Mouse (Mus musculus): Measurements from ENCODE around the gene Tm7sf3.

The Tm7sf3 gene

DNA sequence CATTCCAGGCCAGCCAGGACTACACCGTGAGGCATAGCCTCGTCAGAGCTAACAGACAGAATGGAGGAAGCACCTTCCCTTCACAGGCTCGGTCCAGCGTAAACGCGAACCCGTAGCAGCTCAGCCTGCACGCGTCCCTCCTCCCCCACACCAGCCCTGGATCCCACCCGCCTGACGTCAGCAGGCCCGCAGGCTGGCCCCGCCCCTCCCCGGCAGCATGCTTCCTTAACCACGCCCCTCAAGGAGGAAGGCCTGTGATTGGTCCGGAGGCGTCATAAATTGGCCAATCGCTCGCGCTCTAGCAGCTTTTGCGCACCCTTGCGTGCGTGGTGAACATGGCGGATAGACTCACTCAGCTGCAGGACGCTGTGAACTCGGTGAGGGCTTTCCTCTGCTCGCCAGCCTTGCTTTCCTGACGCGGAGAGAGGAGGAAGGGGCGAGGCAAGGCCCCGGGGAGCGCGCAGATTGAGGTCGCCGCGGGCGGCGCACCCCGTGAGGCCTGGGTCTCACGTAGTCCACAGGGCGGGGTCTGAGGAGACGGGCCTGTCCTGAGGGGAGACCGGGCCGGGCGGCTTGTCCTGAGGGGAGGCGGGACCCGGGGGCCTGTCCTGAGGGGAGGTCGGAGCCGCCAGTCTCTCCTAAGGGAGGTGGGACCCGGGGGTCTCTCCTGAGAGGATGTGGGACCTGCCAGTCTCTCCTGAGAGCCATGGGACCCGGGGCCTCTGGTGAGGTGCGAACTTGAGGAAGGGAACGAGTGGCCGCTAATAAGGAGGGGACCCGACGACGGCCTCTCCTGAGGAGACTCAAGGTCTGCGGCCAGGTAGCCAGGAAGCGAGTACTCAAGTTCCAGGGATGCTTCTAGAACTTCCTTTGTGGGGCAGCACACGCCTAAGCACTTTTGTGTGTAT, at the start of gene Tm7sf3, which contains the start of gene Med21:
TSS of gene Tm7sf3 (minus strand) at position 549 of the 908 bp plus-strand sequence.
TSS of gene Med21 (plus strand) at position 272 of the 908 bp plus-strand sequence.
- DNase-seq (ENCODE audit: low read depth), result peak; percentile 100

DNA sequence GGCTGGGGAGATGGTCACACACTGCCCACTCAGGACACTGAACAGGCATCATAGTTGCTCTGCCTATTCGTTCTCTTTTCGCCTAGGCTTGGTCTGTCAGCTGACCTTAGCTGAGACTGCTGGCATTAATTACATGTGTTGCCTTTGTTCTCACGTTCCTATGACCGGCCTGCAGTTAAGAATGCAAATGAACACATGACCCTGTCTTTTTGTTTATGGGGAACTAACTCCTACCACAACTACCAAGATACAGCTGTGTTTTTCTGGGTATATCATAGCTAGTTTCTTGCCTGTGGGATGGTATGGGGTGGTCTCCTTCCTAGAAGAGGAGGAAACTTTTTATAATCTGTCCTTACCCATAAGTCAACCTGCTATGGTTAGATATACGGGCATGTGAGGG, 46.2 kb upstream of the Tm7sf3 start:
- DNase-seq (ENCODE audit: low read depth), result no peak

DNA sequence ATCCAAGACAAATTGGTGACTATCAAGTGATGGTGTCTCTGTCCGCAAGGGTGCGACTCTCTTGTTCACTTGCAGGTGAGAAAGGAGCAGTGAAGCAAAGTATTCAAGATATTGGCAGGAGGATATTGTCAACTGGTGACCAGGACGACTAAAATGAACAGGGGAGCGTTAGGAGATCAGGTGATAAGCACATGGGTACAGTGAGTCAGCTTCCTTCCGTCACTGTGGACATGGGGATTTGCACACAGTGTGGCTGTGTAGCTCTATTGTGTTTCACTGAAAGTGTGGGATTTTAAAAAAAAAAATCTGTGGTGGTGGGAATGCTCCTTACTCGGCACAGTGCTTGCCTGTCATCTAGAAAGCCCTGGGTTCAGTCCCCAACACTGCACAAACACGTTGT, 45.4 kb upstream of the Tm7sf3 start:
- no peak for DNase-seq (ENCODE audit: low read depth)

DNA sequence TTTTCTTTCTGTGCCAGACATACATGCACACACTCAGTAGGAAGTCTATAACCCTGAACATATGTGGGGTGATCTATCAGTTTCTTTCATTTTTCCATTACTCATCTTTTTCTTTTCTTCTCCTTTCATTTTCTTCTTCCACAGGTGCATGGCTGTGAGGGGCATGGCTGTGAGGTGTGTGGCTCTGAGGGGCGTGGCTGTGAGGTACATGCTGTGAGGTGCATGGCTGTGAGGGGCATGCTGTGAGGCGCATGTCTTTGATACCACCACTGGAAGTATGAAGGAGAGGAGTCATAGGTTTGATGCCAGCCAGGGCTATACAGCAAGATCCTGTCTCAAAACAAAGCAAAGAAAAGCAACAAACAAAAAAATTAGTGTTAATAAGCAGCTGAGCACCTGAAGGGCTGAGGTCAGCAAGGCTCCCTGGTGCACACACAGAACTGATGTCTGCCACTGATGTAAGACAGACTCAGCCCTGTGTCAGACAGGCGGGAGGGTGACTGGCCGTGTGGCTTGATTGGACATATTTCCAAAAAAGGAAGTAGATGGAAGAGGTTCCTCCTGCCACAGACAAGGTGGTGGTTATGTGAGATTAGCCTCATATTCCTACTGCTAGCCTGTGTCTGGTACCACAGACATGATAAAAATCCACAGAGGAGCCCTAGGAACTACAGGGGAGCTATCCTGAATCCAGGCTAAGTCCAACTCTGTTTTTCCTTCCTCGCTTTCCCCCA, 44.0 kb upstream of the Tm7sf3 start:
- DNase-seq (ENCODE audit: low read depth), result no peak

DNA sequence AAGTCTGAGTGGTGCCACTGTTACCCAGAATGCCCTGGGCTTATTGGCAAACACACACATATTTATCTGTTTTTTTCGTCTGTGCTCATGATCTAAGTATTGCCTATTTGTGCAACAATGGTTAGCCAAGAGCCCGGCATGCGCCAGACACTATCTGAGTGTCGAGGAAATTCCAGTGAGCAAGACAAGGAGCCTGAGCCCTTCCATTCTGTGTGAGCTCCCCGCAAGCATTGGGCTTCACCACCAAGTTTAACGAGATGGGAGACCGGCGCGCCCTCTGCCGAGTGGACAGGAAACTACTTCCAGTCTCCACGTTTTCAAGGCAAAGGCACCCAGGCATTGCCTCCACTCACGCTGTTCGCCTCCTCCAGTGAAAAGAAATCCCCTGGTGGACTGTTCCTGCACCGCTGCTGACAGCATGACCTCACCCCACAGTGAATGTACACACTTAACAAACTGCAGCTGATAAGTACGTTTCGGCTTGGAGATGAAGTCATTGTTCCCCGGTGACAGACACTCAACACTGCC, 43.2 kb upstream of the Tm7sf3 start:
- peak; percentile 86 for DNase-seq (ENCODE audit: low read depth)

DNA sequence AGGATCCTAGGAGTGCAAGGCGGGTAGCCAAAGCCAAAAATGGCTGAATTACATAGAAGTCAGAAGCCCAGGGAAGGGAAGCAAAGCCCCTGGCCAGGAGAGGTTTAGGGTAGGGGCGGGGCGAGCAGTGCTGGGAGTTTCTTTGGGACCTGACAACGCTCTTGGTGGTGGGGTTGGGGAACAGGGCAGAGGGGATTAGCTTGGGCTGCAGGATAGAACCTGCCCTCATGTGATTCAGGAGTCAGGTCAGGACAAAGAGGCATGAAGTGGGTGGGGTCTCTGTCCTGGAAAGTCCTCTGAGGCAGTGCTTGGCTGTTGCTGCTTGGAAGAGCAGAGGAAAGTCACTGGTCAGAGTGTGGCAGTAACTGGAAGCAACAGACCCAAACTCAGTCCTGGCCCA, 41.3 kb upstream of the Tm7sf3 start:
- DNase-seq (ENCODE audit: low read depth), result no peak

DNA sequence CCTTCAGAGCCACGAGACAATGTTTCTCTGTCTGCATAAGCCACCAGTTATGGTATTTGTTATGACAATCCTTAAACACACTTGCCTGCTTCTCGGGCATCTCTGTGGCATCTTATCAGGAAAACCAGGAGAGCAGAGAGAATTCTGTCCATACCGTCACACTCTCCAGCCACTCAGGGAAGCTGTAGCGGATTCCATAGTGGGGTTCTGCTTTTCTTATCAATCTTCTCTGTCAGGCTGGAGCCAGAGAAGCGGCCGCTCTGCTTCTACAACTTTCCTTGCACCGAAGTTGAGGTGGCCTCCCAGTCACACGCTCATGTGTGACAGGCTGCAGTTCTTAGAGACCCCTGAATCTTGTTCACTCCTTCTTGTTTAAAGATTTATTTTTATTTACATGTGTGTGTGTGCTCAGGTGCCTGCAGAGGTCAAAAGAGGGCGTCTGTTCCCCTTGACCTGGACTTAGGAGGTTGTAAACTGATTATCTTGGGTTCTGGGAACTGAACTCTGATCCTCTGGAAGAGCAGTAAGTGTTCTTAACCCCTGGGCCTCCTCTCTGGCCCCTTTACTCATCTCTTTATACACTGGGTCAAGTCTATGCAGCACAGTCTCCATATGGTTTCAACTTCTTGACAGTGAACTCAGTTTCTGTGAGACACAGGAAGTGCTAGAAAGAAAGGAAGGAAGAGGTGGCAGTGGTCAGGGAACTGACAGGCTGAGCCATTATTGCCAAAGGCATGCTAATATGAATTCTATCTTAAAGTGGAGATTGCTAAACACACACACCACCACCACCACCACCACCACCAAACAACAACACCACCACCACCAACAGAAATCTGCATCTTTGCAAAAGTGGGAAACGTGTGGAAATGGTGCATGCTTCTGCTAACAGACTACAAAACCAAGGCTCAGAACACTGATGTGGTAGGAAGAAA, 35.8 kb upstream of the Tm7sf3 start:
- DNase-seq (ENCODE audit: low read depth), result no peak

DNA sequence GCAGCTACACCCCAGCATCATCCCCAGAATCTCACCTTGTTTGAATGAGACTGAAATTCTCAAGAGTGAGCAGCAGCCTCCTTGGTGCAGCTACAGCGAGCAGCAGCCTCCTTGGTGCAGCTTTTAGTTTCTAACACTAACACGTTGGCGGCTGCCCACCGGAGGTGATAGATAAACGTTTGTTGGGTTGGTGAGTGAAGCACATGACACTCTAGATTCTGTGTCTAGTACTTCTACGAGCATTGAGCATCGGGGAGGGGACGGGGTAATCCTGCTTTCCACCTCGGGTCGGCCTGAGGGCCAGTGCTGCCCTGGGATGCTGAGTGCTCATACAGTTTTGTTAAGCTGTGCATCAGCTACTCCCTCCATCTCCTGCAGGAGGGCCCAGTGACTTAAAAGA, 34.3 kb upstream of the Tm7sf3 start:
- no peak for DNase-seq (ENCODE audit: low read depth)

DNA sequence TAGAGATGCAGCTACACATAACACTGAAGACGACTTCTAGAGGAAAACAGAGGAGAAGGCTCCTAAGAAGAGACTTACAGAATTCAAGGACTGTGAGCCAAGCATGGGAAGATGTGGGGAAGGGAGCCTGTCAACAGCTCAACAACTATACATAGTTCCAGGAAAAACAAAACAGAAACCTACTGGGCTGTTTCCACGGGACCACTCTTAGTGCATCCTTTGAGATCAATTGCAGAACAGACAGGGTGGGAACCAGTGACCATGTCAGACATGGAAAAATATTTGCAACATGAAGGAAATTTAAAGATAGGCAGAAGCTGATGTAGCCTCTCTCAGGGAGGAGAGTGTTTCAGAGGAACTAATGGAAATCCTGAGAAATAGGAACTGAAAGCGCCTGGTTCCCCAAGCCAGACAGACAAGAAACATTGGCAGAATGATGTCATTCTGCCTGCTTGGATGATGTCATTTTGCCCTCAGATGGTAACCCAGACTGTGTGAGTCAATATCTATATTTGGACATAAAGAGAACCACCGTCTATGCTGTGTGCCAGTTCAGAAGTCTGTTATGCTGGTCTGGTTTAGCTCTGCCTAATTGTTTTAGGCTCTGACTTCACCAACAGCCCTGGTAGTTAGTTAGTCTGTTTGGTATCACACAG, 32.4 kb upstream of the Tm7sf3 start:
- DNase-seq (ENCODE audit: low read depth), result peak; percentile 80

DNA sequence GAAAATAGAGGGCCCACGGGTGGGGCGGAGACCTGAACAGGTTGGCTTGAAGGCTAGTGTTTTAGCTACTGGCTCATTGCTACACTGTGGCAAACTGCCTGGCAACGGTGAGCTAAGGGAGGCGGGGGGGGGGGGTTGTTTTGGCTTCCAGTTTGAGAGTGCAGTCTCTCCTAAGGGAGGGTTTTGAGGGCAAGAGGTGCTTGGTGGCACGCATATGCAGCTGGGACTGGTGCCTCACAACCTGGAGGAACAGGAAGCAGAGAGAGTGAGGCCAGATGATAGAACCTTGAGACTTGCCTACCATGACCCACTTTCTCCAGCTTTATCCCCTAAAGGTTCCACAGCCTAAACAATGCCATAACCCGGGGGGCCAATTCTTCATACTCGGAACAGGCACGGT, 31.8 kb upstream of the Tm7sf3 start:
- DNase-seq (ENCODE audit: low read depth), result no peak

DNA sequence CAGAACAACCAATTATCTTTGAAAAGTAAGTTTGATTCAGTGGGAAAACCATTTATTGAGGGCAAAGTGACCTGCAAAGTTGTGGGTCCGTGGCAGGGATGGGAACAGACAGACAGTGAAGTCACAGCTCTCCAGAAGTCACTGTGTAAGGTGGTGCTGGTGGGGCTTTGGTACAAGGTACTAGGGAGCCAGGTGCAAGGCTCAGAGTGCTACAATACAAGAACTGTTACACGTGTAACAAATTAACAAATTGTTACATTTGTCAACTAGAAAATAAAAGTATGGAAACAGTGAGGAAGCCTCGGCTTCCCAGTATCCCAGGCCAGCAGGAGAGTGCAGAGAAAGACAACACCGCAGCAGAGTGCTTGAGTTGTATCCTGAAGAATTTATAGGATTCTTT, 31.1 kb upstream of the Tm7sf3 start:
- no peak for DNase-seq (ENCODE audit: low read depth)

DNA sequence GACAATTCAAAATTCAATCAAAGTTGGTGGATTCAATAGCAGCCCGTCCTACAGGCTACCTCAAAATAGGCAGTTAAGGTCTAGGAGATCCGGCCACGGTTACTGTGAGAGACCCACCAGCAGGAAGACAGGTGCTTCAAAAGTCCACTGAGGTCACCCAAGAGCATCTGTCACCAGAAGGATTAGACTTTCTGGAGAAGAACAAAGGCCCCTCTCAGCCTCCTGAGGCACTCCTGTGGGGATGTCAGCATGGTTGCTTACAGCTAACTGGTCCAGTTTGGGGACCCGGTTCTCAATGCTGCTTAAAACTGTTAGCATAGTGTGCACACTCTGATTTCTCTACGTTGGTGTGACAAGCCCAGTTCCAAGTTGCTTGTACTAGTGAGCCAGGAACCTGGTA, 29.5 kb upstream of the Tm7sf3 start:
- DNase-seq (ENCODE audit: low read depth), result no peak

DNA sequence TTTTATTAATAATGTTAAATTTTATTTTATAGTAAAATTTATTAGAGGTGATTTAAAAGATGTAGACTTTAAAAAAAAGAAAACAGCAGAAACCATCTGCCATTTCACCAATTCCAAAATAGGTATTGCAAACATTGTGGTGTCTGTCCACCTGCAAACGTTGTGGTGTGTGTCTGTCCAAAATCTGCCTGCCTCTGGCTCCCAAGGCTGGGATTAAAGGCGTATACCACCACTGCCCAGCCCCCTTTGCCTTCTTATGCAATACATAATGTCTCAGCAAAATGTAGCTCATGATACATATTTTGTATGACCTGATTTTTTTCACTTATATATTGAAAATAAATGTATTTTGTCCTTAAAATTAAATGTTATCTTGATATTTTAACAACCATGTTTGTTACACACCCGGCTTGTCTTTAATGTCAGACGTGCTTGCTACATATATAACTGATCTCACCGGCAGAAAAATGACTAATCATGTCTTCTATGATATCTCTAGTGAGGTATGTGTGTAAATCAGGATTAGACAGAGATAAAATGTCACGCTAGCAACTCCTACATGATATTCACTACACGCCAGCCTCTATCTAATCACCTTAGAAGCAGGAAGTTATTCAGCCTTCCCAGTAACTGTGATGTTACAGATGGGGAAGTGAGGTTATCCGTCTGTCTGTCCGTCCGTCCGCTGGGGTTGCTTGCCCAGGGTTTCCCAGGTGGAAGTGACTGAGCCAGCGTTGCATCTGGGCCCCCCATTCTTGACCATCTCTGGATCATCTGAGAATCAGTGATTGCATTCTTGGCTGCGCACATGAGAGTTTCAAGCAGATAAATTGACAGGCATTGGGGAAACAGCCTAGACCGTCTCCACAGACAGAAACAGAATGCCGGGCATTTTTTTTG, 28.6 kb upstream of the Tm7sf3 start:
- DNase-seq (ENCODE audit: low read depth), result no peak

DNA sequence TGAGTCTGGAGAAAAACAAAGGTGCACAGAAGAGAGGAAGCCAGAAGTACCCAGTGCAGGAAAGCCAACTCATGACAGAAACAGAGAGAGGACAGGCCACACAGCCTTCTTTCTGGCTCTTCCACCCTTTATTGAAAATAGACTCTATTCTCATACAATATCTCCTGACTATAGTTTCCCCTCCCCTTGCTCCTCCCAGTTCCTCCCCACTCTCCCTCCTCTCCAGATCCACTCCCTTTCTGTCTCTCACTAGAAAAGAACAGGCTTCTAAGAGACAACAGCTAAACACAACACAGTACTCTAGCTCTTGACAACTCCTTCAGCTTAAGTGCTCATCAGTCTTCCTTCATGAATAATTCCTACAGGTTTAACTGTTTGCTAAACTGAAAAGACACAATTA, 26.0 kb upstream of the Tm7sf3 start:
- DNase-seq (ENCODE audit: low read depth), result peak; percentile 29

DNA sequence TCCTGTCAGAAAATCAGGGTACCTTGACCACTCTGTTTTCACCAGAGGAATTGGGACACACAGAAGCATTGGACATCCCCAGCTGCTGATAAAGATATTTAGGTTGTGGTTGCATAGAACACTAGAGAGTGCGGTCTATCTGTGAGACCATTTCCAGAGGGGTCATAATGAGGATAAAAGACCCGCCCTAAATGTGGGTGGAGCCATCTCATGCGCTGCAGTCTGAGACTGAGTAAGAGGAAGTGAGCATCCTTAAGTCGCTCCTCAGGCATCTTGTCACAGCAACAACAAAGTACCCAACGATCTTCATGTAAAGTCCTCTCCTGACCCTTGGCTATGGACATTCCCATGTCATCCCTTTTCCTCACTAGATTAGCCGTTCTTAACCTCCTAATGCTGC, 24.2 kb upstream of the Tm7sf3 start:
- DNase-seq (ENCODE audit: low read depth), result no peak

DNA sequence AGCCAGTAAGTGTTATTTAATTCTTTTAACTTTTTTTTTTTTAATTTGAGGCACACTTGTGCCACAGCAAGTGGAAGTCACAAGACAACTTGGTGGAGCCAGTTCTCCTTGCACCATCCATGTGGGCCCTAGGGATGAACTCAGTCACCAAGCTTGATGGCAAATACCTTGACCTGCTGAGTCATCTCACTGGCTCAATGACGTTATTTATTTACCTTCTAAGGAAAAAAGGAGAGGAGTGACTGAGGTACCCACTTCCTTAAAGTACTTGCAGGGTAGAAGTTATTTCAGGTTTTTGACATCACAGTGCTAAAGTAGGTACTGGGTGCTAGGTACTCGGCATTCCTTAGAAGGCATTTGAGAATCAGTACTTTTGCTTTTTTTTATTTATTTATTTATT, 22.8 kb upstream of the Tm7sf3 start:
- DNase-seq (ENCODE audit: low read depth), result no peak

DNA sequence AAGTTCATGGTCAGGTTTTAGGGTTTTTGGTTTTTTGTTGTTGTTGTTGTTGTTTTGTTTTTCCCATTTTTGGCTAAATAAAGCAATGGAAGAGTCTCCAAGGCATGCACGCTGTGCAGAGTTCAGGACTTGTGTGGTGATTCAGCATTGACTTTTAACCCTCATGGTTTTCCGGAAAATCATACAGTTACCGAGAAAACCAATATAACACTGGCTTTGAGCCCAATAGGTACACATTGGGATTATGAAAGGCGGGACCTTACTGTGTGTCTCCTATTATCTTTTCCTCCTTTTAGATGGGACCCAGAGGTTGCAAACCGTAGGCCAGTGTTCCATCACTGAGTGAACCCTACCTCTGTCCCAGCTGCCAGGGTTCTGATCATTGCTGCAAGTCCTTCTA, 22.3 kb upstream of the Tm7sf3 start:
- DNase-seq (ENCODE audit: low read depth), result no peak

DNA sequence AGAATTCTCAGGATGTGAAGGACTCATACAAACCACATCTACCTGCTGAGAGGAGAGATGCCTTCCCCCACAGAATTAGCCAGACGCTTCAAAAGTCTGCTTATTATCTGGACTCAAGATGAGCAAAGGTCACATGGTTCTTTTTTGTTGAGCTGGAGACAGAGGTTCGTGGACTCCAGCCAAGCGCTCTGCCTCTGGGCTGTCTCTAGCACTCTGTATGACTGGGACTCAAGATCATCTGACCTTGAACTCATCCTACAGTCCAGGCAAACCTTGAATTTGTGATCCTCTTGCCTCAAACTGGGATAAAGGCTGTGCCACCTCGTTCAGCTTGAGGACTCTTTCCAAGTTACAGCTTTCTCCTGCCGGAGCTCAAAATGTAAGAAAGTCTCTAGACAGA, 21.5 kb upstream of the Tm7sf3 start:
- DNase-seq (ENCODE audit: low read depth), result peak; percentile 20

DNA sequence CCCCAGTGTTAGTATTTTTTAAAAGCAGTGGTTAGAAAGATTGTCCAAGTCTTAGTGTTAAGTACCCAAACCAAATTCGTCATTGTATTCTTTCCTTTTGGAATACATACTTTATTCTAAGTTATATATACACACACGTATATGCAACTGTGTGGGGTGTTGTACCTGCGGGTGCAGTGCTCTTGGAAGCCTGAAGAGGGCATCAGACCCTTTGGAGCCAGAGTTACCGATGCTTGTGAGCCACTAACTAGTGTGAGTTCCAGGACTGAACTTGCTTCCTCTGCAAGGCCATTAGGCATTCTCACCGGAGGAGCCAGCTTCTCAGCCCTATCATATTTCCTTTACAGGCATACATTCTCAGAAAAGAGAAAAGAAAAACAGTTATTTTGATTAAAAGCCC, 20.1 kb upstream of the Tm7sf3 start:
- DNase-seq (ENCODE audit: low read depth), result peak; percentile 61

DNA sequence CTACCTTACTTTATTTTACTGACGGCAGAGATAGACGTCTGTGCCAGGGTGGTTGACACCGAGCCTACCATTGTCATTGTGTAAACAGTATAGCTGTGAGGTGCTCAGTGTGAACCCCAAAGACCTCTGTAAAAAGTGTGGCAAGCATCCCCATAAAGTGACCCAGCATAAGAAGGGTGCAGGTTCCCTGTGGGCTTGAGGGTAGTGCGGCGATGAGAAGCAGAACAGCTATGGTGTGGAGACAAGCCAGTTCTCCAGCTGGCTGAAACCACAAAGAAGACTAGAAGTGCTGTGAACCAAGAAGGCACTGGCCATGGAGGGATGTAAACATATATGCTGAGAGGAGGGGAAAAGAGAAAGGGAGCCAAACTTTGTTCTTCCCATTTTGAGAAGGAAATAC, 19.0 kb upstream of the Tm7sf3 start:
- no peak for DNase-seq (ENCODE audit: low read depth)
